Mouse (Mus musculus) neural tube, embryonic 11.5 days (tissue): ENCODE results near the gene Nrip1. TPM values are rescaled to one million over a fixed set of nuclear protein-coding genes. Genes with fewer than 3 reads are reported as not detected.

Experiments
- ATAC-seq: fragments of 200-750 bp; cut with Nextera tagmentation; 2 replicates; pipeline ENCODE4 v1.8.0; 2017; ENCODE audit warnings: moderate number of reproducible peaks, mild to moderate bottlenecking, moderate TSS enrichment, moderate library complexity; ENCODE audit not compliant: insufficient read depth, low FRiP score, low TSS enrichment
- DNase-seq: peaks from one replicate; pipeline ENCODE4 v3.0.0-alpha.2; 2015; ENCODE audit warnings: low spot score
- H3K27ac ChIP-seq: fragments of 300-500 bp; sonication (generic); 2 replicates; pipeline ENCODE4 v1.5.1; 2014; ENCODE audit warnings: low read depth, mild to moderate bottlenecking, low read length
- H3K27me3 ChIP-seq: fragments of 300-500 bp; sonication (generic); 2 replicates; pipeline ENCODE4 v1.6.1; 2014; ENCODE audit warnings: mild to moderate bottlenecking, low read length, mixed read lengths; ENCODE audit not compliant: control insufficient read depth, insufficient read depth
- H3K36me3 ChIP-seq: fragments of 300-500 bp; sonication (generic); 2 replicates; pipeline ENCODE4 v1.6.1; 2014; ENCODE audit warnings: mild to moderate bottlenecking, low read length, moderate library complexity, mixed read lengths; ENCODE audit not compliant: control insufficient read depth, insufficient read depth
- H3K4me1 ChIP-seq: fragments of 300-500 bp; sonication (generic); 2 replicates; pipeline ENCODE4 v1.6.1; 2014; ENCODE audit warnings: low read length, mixed read lengths; ENCODE audit not compliant: control insufficient read depth, insufficient read depth
- H3K4me2 ChIP-seq: fragments of 300-500 bp; sonication (generic); 2 replicates; pipeline ENCODE4 v1.6.1; 2014; ENCODE audit warnings: low read depth, mild to moderate bottlenecking, moderate library complexity
- H3K4me3 ChIP-seq: fragments of 300-500 bp; sonication (generic); 2 replicates; pipeline ENCODE4 v1.5.1; 2014; ENCODE audit warnings: low read depth, low read length
- H3K9ac ChIP-seq: fragments of 300-500 bp; sonication (generic); 2 replicates; pipeline ENCODE4 v1.6.1; 2014; ENCODE audit warnings: mild to moderate bottlenecking, low read length
- H3K9me3 ChIP-seq: fragments of 300-500 bp; sonication (generic); 2 replicates; pipeline ENCODE4 v1.6.1; 2016; ENCODE audit warnings: low read length; ENCODE audit not compliant: control insufficient read depth
- WGBS: fragments of 180-500 bp; shearing (Covaris S2); extraction: QIAGEN DNeasy Blood & Tissue Kit; methylation state at CpG from one replicate; pipeline ENCODE4 v1.1.7; 2014; 5-methylcytosine and 5-hydroxymethylcytosine counted together
- polyA plus RNA-seq: library from polyadenylated mRNA; unstranded; fragments of >200 nt; fragmentation: Nextera tagmentation; extraction: Ambion mirVana; gene quantifications from 2 replicates; pipeline ENCODE4 v1.2.1, GENCODE M21; 2014

Gene Nrip1
- polyA plus RNA-seq, 1 experiment from 2014 or later, result 40.2 TPM

DNA sequence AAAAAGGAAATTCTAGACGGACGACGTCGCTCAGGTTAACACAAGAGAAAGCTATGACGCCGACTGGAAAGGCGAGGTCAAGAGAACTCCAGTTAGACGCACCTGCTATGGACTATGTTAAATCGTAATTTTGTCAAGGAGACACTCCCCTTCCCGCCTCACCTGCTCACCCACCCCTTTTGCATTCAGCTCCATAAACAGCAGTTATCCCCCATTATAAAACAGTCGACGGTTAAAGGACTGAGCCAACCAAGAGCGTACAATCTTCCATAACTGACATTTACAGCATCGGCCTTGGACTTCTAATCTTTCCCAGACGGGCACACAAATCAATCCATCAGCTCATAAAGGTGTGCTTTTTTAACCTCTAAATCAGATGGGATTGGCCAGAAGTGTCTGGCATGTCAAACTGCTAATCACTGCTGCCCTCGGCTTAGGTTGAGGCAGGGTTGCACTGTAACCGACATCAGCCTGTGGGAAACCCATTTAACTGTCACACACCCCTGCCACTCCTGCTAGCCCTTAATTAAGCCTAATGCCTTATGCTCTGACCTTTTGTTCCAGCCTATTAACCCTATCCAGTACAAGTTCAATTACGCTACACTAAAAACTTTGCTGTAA lies 15.4 kb downstream of the Nrip1 start:
- ATAC-seq (no peak), DNase-seq (no peak)
- Histone ChIP-seq H3K4me3 (no peak overlapping the region), H3K27me3 (no peaks in the 10 kb centered on the region), H3K9me3 (no peaks in the 10 kb centered on the region), H3K9ac (no peak overlapping the region), H3K4me2 (no peak overlapping the region), H3K27ac (no peak overlapping the region), H3K36me3 (no peaks in the 10 kb centered on the region), H3K4me1 (peaks cover 3% of the 10 kb centered on the region; the same call in 1 of the 2 replicates)
- WGBS, result 78% methylated on average over 18 of the region's 18 CpGs

- DNase-seq (no peak), ATAC-seq (no peak)
- Histone ChIP-seq H3K9ac (no peak overlapping the region), H3K4me1 (peaks cover 3% of the 10 kb centered on the region; the same call in 1 of the 2 replicates), H3K36me3 (no peaks in the 10 kb centered on the region), H3K4me2 (no peak overlapping the region), H3K4me3 (no peak overlapping the region), H3K27ac (no peak overlapping the region), H3K9me3 (no peaks in the 10 kb centered on the region), H3K27me3 (no peaks in the 10 kb centered on the region)
- WGBS, result 92% methylated on average over 12 of the region's 12 CpGs
Observed at GRCm38 (mm10) chr16:76357155-76357554, 16.5 kb downstream of the Nrip1 start.

DNA sequence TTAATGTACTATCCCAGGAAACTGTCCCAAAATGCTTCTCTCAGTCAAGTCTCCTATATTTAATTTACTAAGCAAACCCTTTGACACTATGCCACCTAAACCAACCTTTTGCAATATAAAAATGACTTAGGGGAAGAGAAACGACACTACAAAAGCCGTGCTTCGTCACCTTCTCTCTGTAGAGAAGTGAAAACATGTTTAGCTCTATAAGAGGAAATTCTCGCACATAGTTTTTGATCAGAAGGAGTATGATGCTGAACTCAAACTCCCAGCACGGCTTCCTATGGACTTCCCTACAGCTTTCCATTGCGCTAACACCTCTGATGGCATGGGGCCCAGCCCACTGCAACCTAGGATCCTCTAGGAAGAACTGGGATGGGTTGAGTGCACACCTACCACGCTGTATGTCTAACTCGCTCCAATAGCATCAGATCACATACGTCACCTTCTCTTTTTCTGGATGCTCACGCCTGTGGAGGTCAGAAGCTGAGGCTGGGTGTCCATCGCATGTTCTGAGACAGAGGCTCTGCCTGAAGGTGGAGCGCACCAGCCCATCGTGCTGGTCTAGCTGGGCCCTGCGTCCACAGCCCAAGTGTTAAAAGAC lies 17.6 kb downstream of the Nrip1 start:
- Histone ChIP-seq H3K27me3 (no peaks in the 10 kb centered on the region), H3K36me3 (no peaks in the 10 kb centered on the region), H3K4me1 (peaks cover 3% of the 10 kb centered on the region; the same call in 1 of the 2 replicates), H3K9ac (no peak overlapping the region), H3K4me2 (no peak overlapping the region), H3K27ac (no peak overlapping the region), H3K4me3 (no peak overlapping the region), H3K9me3 (no peaks in the 10 kb centered on the region)
- DNase-seq (no peak), ATAC-seq (no peak)
- WGBS, result 95% methylated on average over 14 of the region's 14 CpGs

DNA sequence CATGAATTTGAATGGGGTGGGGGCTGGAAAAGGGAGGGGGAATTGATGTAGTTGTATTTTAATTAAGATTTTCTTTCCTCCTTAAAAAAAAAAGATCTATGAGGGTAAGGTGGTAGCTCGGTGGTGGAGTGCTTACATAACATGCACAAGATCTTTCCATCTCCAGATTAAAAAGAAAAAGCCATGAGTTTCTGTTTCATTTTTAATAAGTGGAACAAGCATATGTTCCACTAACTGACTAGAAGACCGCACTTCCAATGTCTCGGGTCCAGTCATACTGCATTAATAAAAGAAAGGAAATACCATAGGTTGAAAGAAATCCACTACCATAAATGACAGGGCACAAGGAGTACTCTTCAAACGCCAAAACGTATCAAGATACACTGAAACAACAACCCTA lies 18.4 kb downstream of the Nrip1 start:
- DNase-seq (no peak), ATAC-seq (no peak)
- Histone ChIP-seq H3K27ac (no peak overlapping the region), H3K4me3 (no peak overlapping the region), H3K27me3 (no peaks in the 10 kb centered on the region), H3K4me2 (no peak overlapping the region), H3K9me3 (no peaks in the 10 kb centered on the region), H3K9ac (no peak overlapping the region), H3K4me1 (peaks cover 3% of the 10 kb centered on the region; the same call in 1 of the 2 replicates), H3K36me3 (no peaks in the 10 kb centered on the region)
- 84% methylated on average over 5 of the region's 5 CpGs for WGBS

GRCm38 (mm10) chr16:76354841-76355240 lies 18.8 kb downstream of the Nrip1 start:
- WGBS, result 73% methylated on average over 3 of the region's 3 CpGs
- H3K4me2 ChIP-seq, result no peak overlapping the region
- ATAC-seq, result no peak

GRCm38 (mm10) chr16:76354289-76354688 lies 19.3 kb downstream of the Nrip1 start:
- DNase-seq (no peak), ATAC-seq (no peak)
- H3K9ac ChIP-seq, result no peak overlapping the region
- no peaks in the 10 kb centered on the region for H3K36me3 ChIP-seq
- H3K4me1 ChIP-seq, result peaks cover 3% of the 10 kb centered on the region; the same call in 1 of the 2 replicates
- H3K9me3 ChIP-seq, result no peaks in the 10 kb centered on the region
- H3K4me3 ChIP-seq, result no peak overlapping the region
- 81% methylated on average over 7 of the region's 7 CpGs for WGBS
- no peak overlapping the region for H3K4me2 ChIP-seq
- no peak overlapping the region for H3K27ac ChIP-seq
- H3K27me3 ChIP-seq, result no peaks in the 10 kb centered on the region

More at GRCm38 (mm10) chr16:76354841-76355240, 18.8 kb downstream of the Nrip1 start:
- H3K27me3 ChIP-seq, result no peaks in the 10 kb centered on the region
- H3K4me3 ChIP-seq, result no peak overlapping the region
- no peak for DNase-seq
- no peaks in the 10 kb centered on the region for H3K9me3 ChIP-seq
- no peak overlapping the region for H3K9ac ChIP-seq
- no peaks in the 10 kb centered on the region for H3K36me3 ChIP-seq
- no peak overlapping the region for H3K27ac ChIP-seq
- peaks cover 3% of the 10 kb centered on the region; the same call in 1 of the 2 replicates for H3K4me1 ChIP-seq

GRCm38 (mm10) chr16:76350922-76351321 lies 22.7 kb downstream of the Nrip1 start:
- H3K36me3 ChIP-seq, result no peaks in the 10 kb centered on the region
- H3K4me2 ChIP-seq, result no peak overlapping the region
- WGBS, result 85% methylated on average over 8 of the region's 8 CpGs

GRCm38 (mm10) chr16:76349053-76349452 lies 24.6 kb downstream of the Nrip1 start:
- 89% methylated on average over 11 of the region's 11 CpGs for WGBS
- Histone ChIP-seq H3K27ac (no peak overlapping the region), H3K9me3 (no peaks in the 10 kb centered on the region), H3K27me3 (no peaks in the 10 kb centered on the region), H3K4me2 (no peak overlapping the region), H3K4me3 (no peak overlapping the region), H3K9ac (no peak overlapping the region), H3K4me1 (no peaks in the 10 kb centered on the region), H3K36me3 (no peaks in the 10 kb centered on the region)
- DNase-seq (no peak), ATAC-seq (no peak)

More at GRCm38 (mm10) chr16:76350922-76351321, 22.7 kb downstream of the Nrip1 start:
- DNase-seq, result no peak
- Histone ChIP-seq H3K9ac (no peak overlapping the region), H3K4me3 (no peak overlapping the region), H3K9me3 (no peaks in the 10 kb centered on the region), H3K27me3 (no peaks in the 10 kb centered on the region), H3K4me1 (no peaks in the 10 kb centered on the region), H3K27ac (no peak overlapping the region)
- no peak for ATAC-seq
